Mouse (Mus musculus) bone marrow macrophage, adult 2 months (primary cell): ENCODE results near the gene Agrp. TPM values are rescaled to one million over a fixed set of nuclear protein-coding genes. Genes with fewer than 3 reads are reported as not detected.

Experiments
- H3K27ac ChIP-seq: 2 replicates; pipeline ENCODE4 v1.5.1; 2012; ENCODE audit warnings: low read depth, low read length; ENCODE audit not compliant: insufficient read depth
- H3K4me1 ChIP-seq: 2 replicates; pipeline ENCODE4 v1.6.1; 2012; ENCODE audit warnings: low read length; ENCODE audit not compliant: control insufficient read depth, insufficient read depth
- H3K4me3 ChIP-seq: 2 replicates; pipeline ENCODE4 v1.5.1; 2012; ENCODE audit warnings: mild to moderate bottlenecking, low read length, moderate library complexity; ENCODE audit not compliant: insufficient read depth
- CTCF ChIP-seq: IDR thresholded peaks from 2 replicates; pipeline ENCODE4 v1.5.1; 2012; ENCODE audit warnings: low read depth, mild to moderate bottlenecking, low read length, moderate library complexity
- POLR2A ChIP-seq: IDR thresholded peaks from 2 replicates; pipeline ENCODE4 v1.6.1; 2012; ENCODE audit warnings: mild to moderate bottlenecking, low read depth, low read length, borderline replicate concordance
- polyA plus RNA-seq: library from polyadenylated mRNA; stranded (reverse); fragments of >200 nt; gene quantifications from 2 replicates; pipeline ENCODE4 v1.2.4, GENCODE M21; 2012; ENCODE audit not compliant: missing spikeins, insufficient read depth, insufficient read length

Gene Agrp
- polyA plus RNA-seq, 1 experiment, result not detected

- no peak for TF ChIP-seq CTCF
- no peak for TF ChIP-seq POLR2A
- Histone ChIP-seq H3K4me3 (no peak overlapping the region), H3K4me1 (peaks cover 5% of the 10 kb centered on the region; the same call in 1 of the 2 replicates), H3K27ac (no peak overlapping the region)
These were observed 12.8 kb downstream of the Agrp start for GRCm38 (mm10) chr8:105624401-105624800.

DNA sequence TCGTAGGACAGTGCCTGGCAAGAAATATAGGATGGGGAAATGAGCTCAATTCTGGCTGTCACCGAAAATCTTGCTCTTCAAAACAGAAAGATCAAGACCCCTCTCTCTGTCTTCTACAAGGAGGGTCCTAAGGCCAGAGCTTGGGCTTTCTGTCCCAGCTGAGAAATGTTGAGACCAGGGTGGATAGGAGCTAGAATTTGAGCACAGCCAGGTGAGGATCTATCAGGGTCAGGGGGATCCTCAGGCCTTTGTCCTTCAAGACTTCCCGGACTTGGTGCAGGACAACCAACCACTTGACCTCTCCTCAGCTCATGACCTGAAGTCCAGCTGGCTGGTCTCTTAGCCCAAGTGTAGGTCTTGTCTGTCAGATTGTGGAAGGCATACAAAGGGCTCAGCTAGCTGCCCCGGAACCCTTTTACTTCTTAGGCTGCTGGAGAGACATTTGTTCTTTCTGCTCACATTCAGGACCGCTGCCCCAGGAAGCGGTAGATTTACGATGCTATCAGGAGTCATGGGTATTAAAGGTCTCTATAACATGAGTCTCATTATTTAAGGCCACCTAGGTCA, 13.4 kb downstream of the Agrp start:
- H3K4me1 ChIP-seq, result peaks cover 5% of the 10 kb centered on the region; the same call in 1 of the 2 replicates
- no peak overlapping the region for H3K4me3 ChIP-seq
- no peak for TF ChIP-seq CTCF
- no peak for TF ChIP-seq POLR2A
- no peak overlapping the region for H3K27ac ChIP-seq

DNA sequence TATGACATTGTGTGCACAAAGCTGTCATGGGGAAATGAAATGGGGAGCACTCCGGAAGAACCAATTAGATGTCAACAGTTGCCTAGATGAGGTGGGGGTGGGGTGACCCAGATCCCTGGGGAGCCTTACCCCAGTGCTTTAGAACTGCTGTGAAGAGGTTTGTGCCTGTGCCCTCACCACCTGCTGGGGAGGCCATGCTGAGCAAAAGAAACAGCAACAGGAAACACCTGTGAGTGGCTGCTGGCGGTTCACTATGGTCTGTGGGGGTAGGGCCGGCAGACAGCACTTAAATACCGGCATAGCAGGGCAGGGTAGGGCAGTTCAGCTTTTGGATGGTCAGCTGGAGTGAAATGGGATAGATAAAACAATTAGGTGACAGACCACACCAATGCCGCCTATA, 14.1 kb downstream of the Agrp start:
- TF ChIP-seq CTCF (no peak), POLR2A (no peak)
- no peak overlapping the region for H3K4me3 ChIP-seq
- H3K4me1 ChIP-seq, result peaks cover 5% of the 10 kb centered on the region; the same call in 1 of the 2 replicates
- no peak overlapping the region for H3K27ac ChIP-seq

GRCm38 (mm10) chr8:105622421-105622920, 14.7 kb downstream of the Agrp start:
- H3K4me3 ChIP-seq, result no peak overlapping the region
- TF ChIP-seq POLR2A, result no peak
- peak; percentile 71 for TF ChIP-seq CTCF
- H3K27ac ChIP-seq, result no peak overlapping the region
- H3K4me1 ChIP-seq, result peaks cover 5% of the 10 kb centered on the region; the same call in 1 of the 2 replicates

DNA sequence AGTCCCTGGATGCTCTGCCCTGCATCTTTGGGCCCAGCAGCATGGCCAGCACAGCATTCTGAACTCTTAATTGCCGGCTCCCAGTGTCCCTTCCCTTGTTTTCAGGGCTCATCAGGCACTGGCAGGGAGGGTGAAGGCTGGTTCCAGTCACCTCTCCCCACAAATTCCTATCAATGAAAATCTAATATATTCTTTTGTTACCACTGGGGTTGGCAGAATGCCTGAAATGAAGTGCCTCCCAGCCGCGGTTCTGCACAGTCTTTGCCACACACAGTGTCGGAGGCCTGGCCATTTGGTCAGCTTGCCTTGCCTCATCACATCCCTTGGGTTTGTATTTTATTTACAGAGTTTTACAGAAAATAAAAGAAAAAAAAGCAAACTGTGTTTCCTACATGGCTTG, 15.4 kb downstream of the Agrp start:
- Histone ChIP-seq H3K27ac (no peak overlapping the region), H3K4me3 (no peak overlapping the region), H3K4me1 (peaks cover 5% of the 10 kb centered on the region; the same call in 1 of the 2 replicates)
- TF ChIP-seq CTCF (no peak), POLR2A (no peak)

- H3K4me3 ChIP-seq, result no peak overlapping the region
- no peak for TF ChIP-seq CTCF
- no peak for TF ChIP-seq POLR2A
- peaks cover 5% of the 10 kb centered on the region; the same call in 1 of the 2 replicates for H3K4me1 ChIP-seq
- H3K27ac ChIP-seq, result no peak overlapping the region
These were observed 16.1 kb downstream of the Agrp start for GRCm38 (mm10) chr8:105620946-105621720.

- H3K4me3 ChIP-seq, result no peak overlapping the region
- no peak overlapping the region for H3K27ac ChIP-seq
- TF ChIP-seq CTCF (no peak), POLR2A (no peak)
- peaks cover 5% of the 10 kb centered on the region; the same call in 1 of the 2 replicates for H3K4me1 ChIP-seq
These were observed 17.0 kb downstream of the Agrp start for GRCm38 (mm10) chr8:105620211-105620610.

DNA sequence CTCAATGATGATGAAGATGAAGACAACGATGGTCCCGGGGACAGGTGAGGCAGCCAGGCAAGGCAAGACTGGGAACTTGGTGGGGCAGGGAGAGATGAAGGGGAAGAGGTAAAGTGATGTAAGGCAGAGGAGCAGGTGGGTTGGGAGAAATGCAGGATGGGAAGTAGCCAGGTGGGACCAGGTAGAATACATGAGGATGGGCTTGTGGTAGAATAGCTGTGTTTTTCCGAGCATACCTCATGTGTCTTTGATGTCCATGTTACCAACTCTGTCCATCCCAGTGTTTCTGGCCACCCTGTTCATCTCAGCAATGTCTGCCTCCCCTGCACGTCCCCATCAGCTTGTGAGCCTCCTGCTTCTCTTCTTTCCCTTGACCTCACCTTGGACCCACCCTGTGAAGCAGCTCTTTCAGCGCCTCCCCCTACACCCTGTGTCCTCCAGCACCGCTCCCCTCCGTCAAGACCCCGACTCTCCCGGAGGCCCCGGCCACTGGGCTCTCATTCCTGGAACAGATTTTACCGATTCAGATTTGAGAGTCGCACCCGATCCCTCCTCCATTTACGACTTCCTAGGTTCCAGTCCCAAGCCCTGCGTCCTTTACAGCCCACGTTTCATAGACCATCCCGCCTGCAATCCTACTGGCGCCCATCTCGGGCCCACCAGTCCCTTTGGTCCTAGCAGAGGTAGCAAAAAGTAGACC, 18.2 kb downstream of the Agrp start:
- no peak overlapping the region for H3K4me3 ChIP-seq
- H3K27ac ChIP-seq, result no peak overlapping the region
- H3K4me1 ChIP-seq, result peaks cover 5% of the 10 kb centered on the region; the same call in 1 of the 2 replicates
- TF ChIP-seq CTCF (no peak), POLR2A (no peak)

DNA sequence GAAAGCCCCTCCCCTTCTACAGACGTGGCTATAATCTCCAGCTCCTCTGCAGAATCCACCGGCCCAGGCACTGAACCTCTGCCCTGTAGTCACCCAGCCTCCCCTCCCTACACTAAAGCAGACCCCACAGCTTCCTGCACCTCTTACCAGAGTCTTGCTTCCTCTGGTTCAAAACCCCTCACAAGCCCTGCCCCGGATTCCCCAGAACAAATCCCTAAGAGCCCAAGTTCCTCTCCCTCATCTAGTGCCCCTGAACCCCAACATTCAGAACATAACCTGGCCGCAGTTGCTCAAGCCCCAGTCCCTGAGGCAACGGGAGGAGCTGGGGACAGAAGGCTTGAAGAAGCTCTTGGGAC, 18.9 kb downstream of the Agrp start:
- peaks cover 5% of the 10 kb centered on the region; the same call in 1 of the 2 replicates for H3K4me1 ChIP-seq
- no peak overlapping the region for H3K4me3 ChIP-seq
- TF ChIP-seq POLR2A, result no peak
- no peak for TF ChIP-seq CTCF
- H3K27ac ChIP-seq, result no peak overlapping the region
